Mouse (Mus musculus) heart, embryonic 16.5 days (tissue): ENCODE results near the gene Capn2. TPM values are rescaled to one million over a fixed set of nuclear protein-coding genes. Genes with fewer than 3 reads are reported as not detected.

Experiments
- ATAC-seq: fragments of 200-750 bp; cut with Nextera tagmentation; replicated peaks from 2 replicates; pipeline ENCODE4 v1.8.0; 2017; ENCODE audit warnings: moderate number of reproducible peaks; ENCODE audit not compliant: insufficient read depth, low FRiP score; ENCODE audit errors: extremely low read depth
- H3K27ac ChIP-seq: fragments of 300-500 bp; sonication (generic); 2 replicates; pipeline ENCODE4 v1.5.1; 2014; ENCODE audit warnings: mild to moderate bottlenecking, low read length, control low read depth, moderate library complexity
- H3K27me3 ChIP-seq: fragments of 300-500 bp; sonication (generic); 2 replicates; pipeline ENCODE4 v1.6.1; 2014; ENCODE audit warnings: low read length, mixed read lengths; ENCODE audit not compliant: control insufficient read depth, insufficient read depth
- H3K36me3 ChIP-seq: fragments of 300-500 bp; sonication (generic); 2 replicates; pipeline ENCODE4 v1.6.1; 2014; ENCODE audit not compliant: control insufficient read depth, insufficient read depth
- H3K4me1 ChIP-seq: fragments of 300-500 bp; sonication (generic); 2 replicates; pipeline ENCODE4 v1.6.1; 2014; ENCODE audit warnings: low read length, mixed read lengths; ENCODE audit not compliant: control insufficient read depth, insufficient read depth
- H3K4me2 ChIP-seq: fragments of 300-500 bp; sonication (generic); 2 replicates; pipeline ENCODE4 v1.6.1; 2014; ENCODE audit warnings: low read depth, mild to moderate bottlenecking, control low read depth, low read length
- H3K4me3 ChIP-seq: fragments of 300-500 bp; sonication (generic); 2 replicates; pipeline ENCODE4 v1.5.1; 2014; ENCODE audit warnings: mild to moderate bottlenecking, control low read depth, low read length
- H3K9ac ChIP-seq: fragments of 300-500 bp; sonication (generic); 2 replicates; pipeline ENCODE4 v1.6.1; 2014; ENCODE audit warnings: low read length, control low read depth
- H3K9me3 ChIP-seq: fragments of 300-500 bp; sonication (generic); replicated peaks from 2 replicates; pipeline ENCODE4 v1.6.1; 2016; ENCODE audit warnings: low read length; ENCODE audit not compliant: control insufficient read depth
- WGBS: fragments of 180-500 bp; shearing (Covaris S2); extraction: QIAGEN DNeasy Blood & Tissue Kit; methylation state at CpG from one replicate; pipeline ENCODE4 v1.1.7; 2014; 5-methylcytosine and 5-hydroxymethylcytosine counted together
- polyA plus RNA-seq: library from polyadenylated mRNA; unstranded; fragments of >200 nt; fragmentation: Nextera tagmentation; extraction: Ambion mirVana; gene quantifications from 2 replicates; pipeline ENCODE4 v1.2.1, GENCODE M21; 2015

The Capn2 gene
- polyA plus RNA-seq, 1 experiment from 2014 or later, result 91.1 TPM

GRCm38 (mm10) chr1:182527921-182528858 lies 10.8 kb upstream of the Capn2 start:
- Histone ChIP-seq H3K4me2 (peak overlapping the region; percentile 48), H3K27ac (no peak overlapping the region)

GRCm38 (mm10) chr1:182527261-182527766 lies 9.9 kb upstream of the Capn2 start:
- peak overlapping the region; percentile 48 for H3K4me2 ChIP-seq
- no peaks in the 10 kb centered on the region for H3K36me3 ChIP-seq
- H3K9me3 ChIP-seq, result no peaks in the 10 kb centered on the region
- H3K4me3 ChIP-seq, result peak overlapping the region; percentile 11; the same call in 1 of the 2 replicates
- no peaks in the 10 kb centered on the region; the same call in 1 of the 2 replicates for H3K27me3 ChIP-seq
- H3K27ac ChIP-seq, result no peak overlapping the region
- no peak for ATAC-seq
- H3K9ac ChIP-seq, result no peak overlapping the region; the same call in 1 of the 2 replicates
- WGBS, result 51% methylated on average over 13 of the region's 13 CpGs
- peaks cover 13% of the 10 kb centered on the region for H3K4me1 ChIP-seq

More at GRCm38 (mm10) chr1:182527921-182528858, 10.8 kb upstream of the Capn2 start:
- no peaks in the 10 kb centered on the region for H3K36me3 ChIP-seq
- peak overlapping the region; percentile 11; the same call in 1 of the 2 replicates for H3K4me3 ChIP-seq
- peak overlapping the region; percentile 28; the same call in 1 of the 2 replicates for H3K9ac ChIP-seq
- H3K9me3 ChIP-seq, result no peaks in the 10 kb centered on the region
- WGBS, result 26% methylated on average over 19 of the region's 19 CpGs
- H3K27me3 ChIP-seq, result no peaks in the 10 kb centered on the region; the same call in 1 of the 2 replicates
- ATAC-seq, result peak; percentile 52
- H3K4me1 ChIP-seq, result peaks cover 13% of the 10 kb centered on the region

- Histone ChIP-seq H3K36me3 (no peaks in the 10 kb centered on the region), H3K27me3 (no peaks in the 10 kb centered on the region; the same call in 1 of the 2 replicates), H3K9ac (no peak overlapping the region), H3K4me3 (no peak overlapping the region), H3K4me2 (no peak overlapping the region), H3K27ac (no peak overlapping the region), H3K4me1 (peaks cover 21% of the 10 kb centered on the region), H3K9me3 (no peaks in the 10 kb centered on the region)
- WGBS, result 90% methylated on average over 3 of the region's 3 CpGs
- ATAC-seq, result no peak
Measured at GRCm38 (mm10) chr1:182525601-182526000, 8.2 kb upstream of the Capn2 start.

GRCm38 (mm10) chr1:182523692-182524091 lies 6.3 kb upstream of the Capn2 start:
- no peaks in the 10 kb centered on the region; the same call in 1 of the 2 replicates for H3K27me3 ChIP-seq
- H3K4me2 ChIP-seq, result no peak overlapping the region
- no peak for ATAC-seq
- H3K27ac ChIP-seq, result no peak overlapping the region
- H3K9me3 ChIP-seq, result no peaks in the 10 kb centered on the region
- H3K36me3 ChIP-seq, result no peaks in the 10 kb centered on the region
- 67% methylated on average over 3 of the region's 3 CpGs for WGBS
- H3K4me3 ChIP-seq, result no peak overlapping the region
- H3K4me1 ChIP-seq, result peaks cover 31% of the 10 kb centered on the region
- no peak overlapping the region for H3K9ac ChIP-seq

- H3K9me3 ChIP-seq, result no peaks in the 10 kb centered on the region
Measured at GRCm38 (mm10) chr1:182522961-182523360, 5.6 kb upstream of the Capn2 start.

GRCm38 (mm10) chr1:182520938-182521500 lies 3.6 kb upstream of the Capn2 start:
- Histone ChIP-seq H3K4me2 (no peak overlapping the region), H3K27me3 (no peaks in the 10 kb centered on the region), H3K4me3 (no peak overlapping the region), H3K27ac (peak overlapping the region; percentile 56), H3K4me1 (peaks cover 25% of the 10 kb centered on the region), H3K9me3 (no peaks in the 10 kb centered on the region), H3K36me3 (no peaks in the 10 kb centered on the region), H3K9ac (no peak overlapping the region)
- 54% methylated on average over 8 of the region's 8 CpGs for WGBS
- no peak for ATAC-seq

More at GRCm38 (mm10) chr1:182522961-182523360, 5.6 kb upstream of the Capn2 start:
- ATAC-seq, result no peak
- 78% methylated on average over 5 of the region's 5 CpGs for WGBS
- no peak overlapping the region for H3K27ac ChIP-seq
- peaks cover 26% of the 10 kb centered on the region for H3K4me1 ChIP-seq
- no peaks in the 10 kb centered on the region; the same call in 1 of the 2 replicates for H3K27me3 ChIP-seq
- no peak overlapping the region for H3K4me2 ChIP-seq
- H3K4me3 ChIP-seq, result no peak overlapping the region
- H3K36me3 ChIP-seq, result no peaks in the 10 kb centered on the region
- H3K9ac ChIP-seq, result no peak overlapping the region

GRCm38 (mm10) chr1:182520091-182520937 lies 2.9 kb upstream of the Capn2 start:
- Histone ChIP-seq H3K4me1 (peaks cover 32% of the 10 kb centered on the region), H3K27me3 (no peaks in the 10 kb centered on the region), H3K4me2 (peak overlapping the region; percentile 11), H3K4me3 (no peak overlapping the region), H3K36me3 (no peaks in the 10 kb centered on the region), H3K27ac (peak overlapping the region; percentile 56), H3K9me3 (no peaks in the 10 kb centered on the region), H3K9ac (no peak overlapping the region)
- 20% methylated on average over 14 of the region's 14 CpGs for WGBS
- ATAC-seq, result peak; percentile 50

GRCm38 (mm10) chr1:182519341-182519740 lies 1.9 kb upstream of the Capn2 start:
- Histone ChIP-seq H3K9ac (no peak overlapping the region), H3K4me3 (no peak overlapping the region), H3K4me1 (peaks cover 33% of the 10 kb centered on the region), H3K27me3 (no peaks in the 10 kb centered on the region), H3K27ac (peak overlapping the region; percentile 56), H3K36me3 (no peaks in the 10 kb centered on the region), H3K9me3 (no peaks in the 10 kb centered on the region), H3K4me2 (peak overlapping the region; percentile 11; the same call in 1 of the 2 replicates)
- ATAC-seq, result no peak
- 47% methylated on average over 5 of the region's 5 CpGs for WGBS
